Mouse (Mus musculus) stomach, embryonic 16.5 days (tissue): ENCODE data around the gene Ablim1. TPM values are rescaled to one million over a fixed set of nuclear protein-coding genes. Genes with fewer than 3 reads are reported as not detected.

Experiments
- ATAC-seq: fragments of 200-750 bp; cut with Nextera tagmentation; 2 replicates; pipeline ENCODE4 v1.8.0; 2017; ENCODE audit warnings: moderate number of reproducible peaks, moderate TSS enrichment; ENCODE audit not compliant: insufficient read depth, low FRiP score
- H3K27ac ChIP-seq: fragments of 300-500 bp; sonication (generic); 2 replicates; pipeline ENCODE4 v1.5.1; 2014; ENCODE audit warnings: low read length
- H3K27me3 ChIP-seq: fragments of 300-500 bp; sonication (generic); 2 replicates; pipeline ENCODE4 v1.6.1; 2014; ENCODE audit warnings: low read length, control low read depth, mixed read lengths; ENCODE audit not compliant: control insufficient read depth, insufficient read depth
- H3K36me3 ChIP-seq: fragments of 300-500 bp; sonication (generic); 2 replicates; pipeline ENCODE4 v1.6.1; 2014; ENCODE audit warnings: low read length; ENCODE audit not compliant: control insufficient read depth, insufficient read depth
- H3K4me1 ChIP-seq: fragments of 300-500 bp; sonication (generic); 2 replicates; pipeline ENCODE4 v1.6.1; 2014; ENCODE audit warnings: low read length, control low read depth, mixed read lengths; ENCODE audit not compliant: control insufficient read depth, insufficient read depth
- H3K4me2 ChIP-seq: fragments of 300-500 bp; sonication (generic); 2 replicates; pipeline ENCODE4 v1.6.1; 2014; ENCODE audit warnings: low read depth, low read length, mixed read lengths
- H3K4me3 ChIP-seq: fragments of 300-500 bp; sonication (generic); replicated peaks from 2 replicates; pipeline ENCODE4 v1.5.1; 2014; ENCODE audit warnings: mild to moderate bottlenecking, low read length
- H3K9ac ChIP-seq: fragments of 300-500 bp; sonication (generic); 2 replicates; pipeline ENCODE4 v1.6.1; 2014; ENCODE audit warnings: low read length
- H3K9me3 ChIP-seq: fragments of 300-500 bp; sonication (generic); replicated peaks from 2 replicates; pipeline ENCODE4 v1.6.1; 2016; ENCODE audit warnings: low read length, control low read depth; ENCODE audit not compliant: control insufficient read depth
- WGBS: fragments of 180-500 bp; shearing (Covaris S2); extraction: QIAGEN DNeasy Blood & Tissue Kit; methylation state at CpG from one replicate; pipeline ENCODE4 v1.1.7; 2014; 5-methylcytosine and 5-hydroxymethylcytosine counted together
- polyA plus RNA-seq: library from polyadenylated mRNA; unstranded; fragments of >200 nt; fragmentation: Nextera tagmentation; extraction: Ambion mirVana; gene quantifications from 2 replicates; pipeline ENCODE4 v1.2.1, GENCODE M21; 2015

Gene Ablim1
- polyA plus RNA-seq, 1 experiment from 2014 or later = 66.5 TPM

DNA sequence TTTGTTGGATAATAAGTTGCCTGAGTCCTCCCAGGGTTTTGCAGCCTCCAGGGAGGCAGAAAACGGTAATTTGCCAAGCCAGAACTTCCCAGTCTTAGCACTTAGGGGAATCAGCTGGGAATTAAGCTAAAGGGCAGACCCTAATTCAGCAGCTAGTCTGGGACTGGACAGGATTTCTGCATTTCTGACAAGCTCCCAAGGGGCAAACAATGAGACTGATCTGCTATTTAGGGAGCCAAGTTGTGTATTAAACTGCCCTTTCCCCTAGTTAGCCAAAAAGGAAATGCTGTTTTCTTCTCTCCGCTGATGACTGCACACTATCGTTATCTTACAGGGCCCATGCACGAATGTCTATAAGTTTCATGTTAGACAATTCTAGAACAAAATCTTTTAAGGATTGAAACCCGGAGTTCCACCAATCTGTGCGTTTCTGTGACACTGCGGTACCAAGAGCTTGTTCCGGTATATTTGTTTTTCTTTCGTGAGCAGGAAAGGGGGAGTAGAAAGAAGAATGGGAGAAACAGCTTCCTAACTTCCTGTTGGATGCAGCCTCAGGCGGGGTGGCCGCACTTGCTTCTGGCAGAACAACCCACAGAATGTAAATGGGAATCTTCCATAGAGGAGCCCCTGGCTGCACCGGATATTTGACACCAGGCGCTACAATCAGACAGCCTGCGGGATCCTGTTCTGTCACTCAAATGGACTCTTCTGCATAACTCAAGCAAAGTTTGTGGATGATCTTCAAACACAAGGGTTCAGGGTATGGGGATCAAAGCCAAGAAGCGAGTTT lies 297.5 kb downstream of the Ablim1 start:
- H3K4me2 ChIP-seq = peak overlapping the region; percentile 26
- no peak overlapping the region for H3K4me3 ChIP-seq
- H3K27ac ChIP-seq = peak overlapping the region; percentile 46
- no peak for ATAC-seq
- 0 out of 2 replicates have a peak overlapping the region, but pooled peaks have one; percentile 16 for H3K9ac ChIP-seq
- no peaks in the 10 kb centered on the region for H3K36me3 ChIP-seq
- H3K9me3 ChIP-seq = no peaks in the 10 kb centered on the region
- no peaks in the 10 kb centered on the region for H3K27me3 ChIP-seq
- peaks cover 11% of the 10 kb centered on the region for H3K4me1 ChIP-seq
- 21% methylated on average over 15 of the region's 15 CpGs for WGBS

GRCm38 (mm10) chr19:57014808-57015207 lies 299.9 kb downstream of the Ablim1 start:
- H3K36me3 ChIP-seq = no peaks in the 10 kb centered on the region
- 82% methylated on average over 3 of the region's 3 CpGs for WGBS
- ATAC-seq = no peak

DNA sequence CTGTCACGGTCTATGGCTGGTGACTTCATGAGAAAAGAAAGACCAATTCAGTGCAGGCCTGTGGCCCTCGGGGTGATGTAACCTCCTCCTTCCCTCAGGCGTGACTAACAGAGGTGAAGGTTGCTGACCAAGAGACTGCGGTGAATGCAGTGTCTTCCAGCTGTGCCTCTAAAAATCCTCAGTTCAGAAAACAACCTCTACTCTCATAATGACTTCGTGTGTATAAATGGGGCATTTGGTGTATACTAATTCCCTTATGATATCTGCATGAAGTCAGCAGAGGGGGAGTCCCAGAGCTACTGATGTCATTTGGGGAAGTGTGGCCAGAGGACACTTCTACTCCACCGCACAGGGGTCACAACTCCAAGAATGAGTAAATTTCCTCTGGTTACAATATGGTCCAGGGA lies 301.4 kb downstream of the Ablim1 start:
- H3K9me3 ChIP-seq = no peaks in the 10 kb centered on the region
- H3K4me3 ChIP-seq = no peak overlapping the region
- no peak overlapping the region for H3K9ac ChIP-seq
- whole genome bisulfite sequencing = 67% methylated on average over 6 of the region's 6 CpGs
- H3K36me3 ChIP-seq = no peaks in the 10 kb centered on the region
- no peak for ATAC-seq
- peaks cover 11% of the 10 kb centered on the region for H3K4me1 ChIP-seq
- no peaks in the 10 kb centered on the region for H3K27me3 ChIP-seq
- no peak overlapping the region for H3K27ac ChIP-seq
- no peak overlapping the region for H3K4me2 ChIP-seq

More at GRCm38 (mm10) chr19:57014808-57015207, 299.9 kb downstream of the Ablim1 start:
- Histone ChIP-seq H3K27ac (no peak overlapping the region), H3K4me2 (no peak overlapping the region), H3K4me3 (no peak overlapping the region), H3K9ac (no peak overlapping the region), H3K4me1 (peaks cover 11% of the 10 kb centered on the region), H3K9me3 (no peaks in the 10 kb centered on the region), H3K27me3 (no peaks in the 10 kb centered on the region)

GRCm38 (mm10) chr19:57012068-57012467 lies 302.7 kb downstream of the Ablim1 start:
- no peaks in the 10 kb centered on the region for H3K36me3 ChIP-seq
- no peak overlapping the region for H3K9ac ChIP-seq
- no peak overlapping the region for H3K27ac ChIP-seq
- no peak overlapping the region for H3K4me2 ChIP-seq
- no peak for ATAC-seq
- H3K9me3 ChIP-seq = no peaks in the 10 kb centered on the region
- H3K4me3 ChIP-seq = no peak overlapping the region
- H3K4me1 ChIP-seq = peaks cover 10% of the 10 kb centered on the region
- 52% methylated on average over 3 of the region's 3 CpGs for WGBS
- no peaks in the 10 kb centered on the region for H3K27me3 ChIP-seq

GRCm38 (mm10) chr19:57010064-57010463 lies 304.7 kb downstream of the Ablim1 start:
- no peak for ATAC-seq

GRCm38 (mm10) chr19:57009653-57010052 lies 305.1 kb downstream of the Ablim1 start:
- WGBS = 70% methylated on average over 4 of the region's 4 CpGs

More at GRCm38 (mm10) chr19:57010064-57010463, 304.7 kb downstream of the Ablim1 start:
- Histone ChIP-seq H3K9ac (no peak overlapping the region), H3K4me2 (no peak overlapping the region), H3K27ac (no peak overlapping the region), H3K9me3 (no peaks in the 10 kb centered on the region), H3K4me3 (no peak overlapping the region), H3K36me3 (no peaks in the 10 kb centered on the region), H3K27me3 (no peaks in the 10 kb centered on the region), H3K4me1 (0 out of 2 replicates have a peak, but pooled peaks cover 6% of the 10 kb centered on the region)
- WGBS = 39% methylated on average over 4 of the region's 4 CpGs

GRCm38 (mm10) chr19:57007781-57008710 lies 306.7 kb downstream of the Ablim1 start, which contains the start of gene Afap1l2:
Gene Afap1l2, minus strand, starts transcription at chr19:57008228.
- ATAC-seq = peak; percentile 84; the same call in 1 of the 2 replicates
- peak within 1 kb of the TSS; percentile 64 for H3K4me3 ChIP-seq
- peak within 1 kb of the TSS; percentile 89 for H3K4me2 ChIP-seq
- peaks cover 12% of the 10 kb centered on the region for H3K4me1 ChIP-seq
- H3K36me3 ChIP-seq = no peaks in the 10 kb centered on the region
- H3K27ac ChIP-seq = peak within 1 kb of the TSS; percentile 46; the same call in 1 of the 2 replicates
- 3% methylated on average over 68 of the region's 68 CpGs for WGBS
- no peaks in the 10 kb centered on the region for H3K9me3 ChIP-seq
- H3K27me3 ChIP-seq = no peaks in the 10 kb centered on the region
- peak within 1 kb of the TSS; percentile 75 for H3K9ac ChIP-seq

More at GRCm38 (mm10) chr19:57009653-57010052, 305.1 kb downstream of the Ablim1 start:
- Histone ChIP-seq H3K4me2 (no peak overlapping the region), H3K4me3 (no peak overlapping the region), H3K27me3 (no peaks in the 10 kb centered on the region), H3K27ac (no peak overlapping the region), H3K4me1 (0 out of 2 replicates have a peak, but pooled peaks cover 6% of the 10 kb centered on the region), H3K9ac (no peak overlapping the region), H3K36me3 (no peaks in the 10 kb centered on the region), H3K9me3 (no peaks in the 10 kb centered on the region)
- ATAC-seq = no peak

DNA sequence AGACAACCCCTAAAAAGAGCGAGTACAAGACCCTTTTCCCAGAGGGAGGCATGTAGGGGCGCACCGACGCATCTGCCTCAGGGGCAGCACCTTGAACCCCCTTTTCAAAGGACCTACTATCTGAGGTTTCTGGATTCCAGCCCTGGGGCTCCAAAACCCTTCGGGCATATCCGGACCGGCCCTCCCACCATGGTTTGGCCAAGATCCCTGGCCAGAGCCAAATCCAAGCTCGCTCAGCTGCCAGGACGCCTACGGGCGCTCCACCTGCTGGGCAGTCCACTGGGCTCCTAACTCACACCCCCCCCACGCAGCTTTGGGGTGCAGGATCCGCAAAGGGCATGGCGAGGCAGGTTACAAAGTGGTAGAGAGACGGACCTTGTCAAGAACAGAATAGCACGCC lies 307.4 kb downstream of the Ablim1 start:
- 62% methylated on average over 16 of the region's 16 CpGs for WGBS
- peak overlapping the region; percentile 64 for H3K4me3 ChIP-seq
- H3K36me3 ChIP-seq = no peaks in the 10 kb centered on the region
- peak overlapping the region; percentile 75 for H3K9ac ChIP-seq
- no peaks in the 10 kb centered on the region for H3K9me3 ChIP-seq
- peak overlapping the region; percentile 89 for H3K4me2 ChIP-seq
- no peak overlapping the region for H3K27ac ChIP-seq
- H3K4me1 ChIP-seq = peaks cover 16% of the 10 kb centered on the region
- no peak for ATAC-seq
- H3K27me3 ChIP-seq = no peaks in the 10 kb centered on the region
